Mouse (Mus musculus) limb, embryonic 13.5 days (tissue): Measurements from ENCODE around the gene Gpr18. TPM values are rescaled to one million over a fixed set of nuclear protein-coding genes. Genes with fewer than 3 reads are reported as not detected.

ENCODE experiments used
- ATAC-seq: fragments of 200-750 bp; cut with Nextera tagmentation; 2 replicates; pipeline ENCODE4 v1.8.0; 2017; ENCODE audit warnings: low read depth, moderate number of reproducible peaks, moderate TSS enrichment; ENCODE audit not compliant: low FRiP score
- H3K27ac ChIP-seq: fragments of 300-500 bp; sonication (generic); 2 replicates; pipeline ENCODE4 v1.5.1; 2015; ENCODE audit warnings: inconsistent platforms, mild to moderate bottlenecking, moderate library complexity
- H3K27me3 ChIP-seq: fragments of 300-500 bp; sonication (generic); 2 replicates; pipeline ENCODE4 v1.6.1; 2015; ENCODE audit warnings: mild to moderate bottlenecking, inconsistent platforms
- H3K36me3 ChIP-seq: fragments of 300-500 bp; sonication (generic); 2 replicates; pipeline ENCODE4 v1.6.1; 2015; ENCODE audit warnings: inconsistent platforms, mild to moderate bottlenecking, moderate library complexity
- H3K4me1 ChIP-seq: fragments of 300-500 bp; sonication (generic); 2 replicates; pipeline ENCODE4 v1.6.1; 2015; ENCODE audit warnings: inconsistent platforms
- H3K4me2 ChIP-seq: fragments of 300-500 bp; sonication (generic); replicated peaks from 2 replicates; pipeline ENCODE4 v1.6.1; 2015; ENCODE audit warnings: inconsistent platforms, mild to moderate bottlenecking, moderate library complexity
- H3K4me3 ChIP-seq: fragments of 300-500 bp; sonication (generic); 2 replicates; pipeline ENCODE4 v1.5.1; 2015; ENCODE audit warnings: moderate library complexity, mild to moderate bottlenecking, inconsistent platforms
- H3K9ac ChIP-seq: fragments of 300-500 bp; sonication (generic); 2 replicates; pipeline ENCODE4 v1.6.1; 2015; ENCODE audit warnings: mild to moderate bottlenecking, inconsistent platforms
- H3K9me3 ChIP-seq: fragments of 300-500 bp; sonication (generic); 2 replicates; pipeline ENCODE4 v1.6.1; 2016; ENCODE audit warnings: inconsistent platforms
- WGBS: fragments of 180-500 bp; shearing (Covaris S2); methylation state at CpG from one replicate; pipeline ENCODE4 v1.1.7; 2015; 5-methylcytosine and 5-hydroxymethylcytosine counted together
- polyA plus RNA-seq: library from polyadenylated mRNA; unstranded; fragments of >200 nt; fragmentation: Nextera tagmentation; extraction: Ambion mirVana; gene quantifications from 2 replicates; pipeline ENCODE4 v1.2.1, GENCODE M21; 2015

The Gpr18 gene
- polyA plus RNA-seq, 1 experiment from 2014 or later, result 0.37 TPM

DNA sequence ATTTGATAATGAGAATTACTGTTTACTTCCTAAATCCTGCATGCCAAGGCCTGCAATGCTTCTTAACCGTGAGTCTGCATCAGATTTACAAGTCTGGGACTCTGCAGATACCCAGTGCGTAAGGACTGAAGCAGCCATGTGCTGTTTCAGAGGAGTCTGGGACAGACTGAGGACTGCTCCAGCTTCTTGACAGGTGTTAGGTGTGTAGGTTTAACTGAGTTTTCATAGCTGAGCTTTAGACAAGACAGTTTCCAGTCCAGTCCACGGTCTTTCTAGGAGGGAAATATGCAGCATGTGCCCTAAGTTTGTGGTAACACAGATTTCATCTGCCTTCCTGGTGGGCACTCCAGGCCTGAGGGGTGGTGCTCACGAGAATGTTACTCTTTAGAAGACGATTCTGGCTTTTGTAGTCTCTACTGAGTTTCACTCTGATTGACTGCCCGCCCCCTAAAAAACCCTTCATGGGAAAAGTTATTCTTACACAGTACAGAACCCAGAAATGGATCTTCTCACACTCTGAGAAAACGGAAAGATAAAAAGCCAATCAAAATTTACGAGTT, 31.7 kb upstream of the Gpr18 start:
- H3K4me3 ChIP-seq, result no peak overlapping the region
- no peaks in the 10 kb centered on the region for H3K27me3 ChIP-seq
- H3K36me3 ChIP-seq, result no peaks in the 10 kb centered on the region
- no peak overlapping the region for H3K4me2 ChIP-seq
- H3K9me3 ChIP-seq, result 0 out of 2 replicates have a peak, but pooled peaks cover 3% of the 10 kb centered on the region
- peaks cover 7% of the 10 kb centered on the region; the same call in 1 of the 2 replicates for H3K4me1 ChIP-seq
- 46% methylated on average over 8 of the region's 8 CpGs for WGBS
- peak overlapping the region; percentile 22; the same call in 1 of the 2 replicates for H3K27ac ChIP-seq
- ATAC-seq, result no peak
- H3K9ac ChIP-seq, result no peak overlapping the region

DNA sequence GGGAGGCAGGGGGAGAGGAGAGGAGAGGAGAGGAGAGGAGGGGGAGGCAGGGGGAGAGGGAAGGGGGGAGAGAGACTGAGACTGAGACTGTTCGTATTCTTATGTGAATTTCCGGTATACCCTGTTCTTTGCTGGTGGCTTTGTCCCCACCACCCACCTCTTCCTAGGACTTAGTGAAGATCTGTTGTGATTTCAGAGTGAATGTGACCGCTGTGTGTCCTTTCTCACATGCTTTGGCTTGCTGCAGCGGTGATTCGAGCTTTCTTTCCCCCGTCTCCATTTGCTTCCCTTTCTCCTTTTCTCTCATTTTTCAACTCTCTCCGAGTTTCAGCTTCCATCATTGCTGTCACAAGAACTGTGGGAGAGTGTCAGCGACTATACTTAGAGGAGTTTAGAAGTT, 31.1 kb upstream of the Gpr18 start:
- no peak for ATAC-seq
- Histone ChIP-seq H3K27ac (peak overlapping the region; percentile 22; the same call in 1 of the 2 replicates), H3K4me1 (peaks cover 5% of the 10 kb centered on the region; the same call in 1 of the 2 replicates), H3K4me2 (no peak overlapping the region), H3K4me3 (no peak overlapping the region), H3K9me3 (0 out of 2 replicates have a peak, but pooled peaks cover 3% of the 10 kb centered on the region), H3K36me3 (no peaks in the 10 kb centered on the region), H3K9ac (no peak overlapping the region), H3K27me3 (no peaks in the 10 kb centered on the region)
- 68% methylated on average over 8 of the region's 8 CpGs for WGBS

DNA sequence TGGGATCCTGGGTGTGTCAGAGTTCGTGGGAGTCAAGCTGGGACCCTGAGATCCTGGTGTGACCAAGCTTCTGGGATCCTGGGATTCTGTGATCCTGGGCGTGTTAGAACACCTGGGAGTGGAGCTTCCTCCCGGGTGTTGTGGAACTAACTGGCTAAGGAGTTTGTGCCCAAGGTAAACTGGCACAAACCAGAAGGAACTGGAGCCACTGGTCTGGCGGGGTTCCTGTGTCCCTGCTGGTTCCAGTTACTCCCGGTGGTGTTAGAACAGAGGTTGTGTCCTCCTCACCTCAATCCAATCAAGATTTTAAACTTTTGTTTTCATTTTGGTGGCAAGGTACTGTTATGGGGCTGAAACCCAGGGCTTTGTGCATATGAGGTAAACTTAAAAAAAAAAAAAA, 30.6 kb upstream of the Gpr18 start:
- 73% methylated on average over 5 of the region's 5 CpGs for WGBS
- peaks cover 5% of the 10 kb centered on the region; the same call in 1 of the 2 replicates for H3K4me1 ChIP-seq
- no peak for ATAC-seq

DNA sequence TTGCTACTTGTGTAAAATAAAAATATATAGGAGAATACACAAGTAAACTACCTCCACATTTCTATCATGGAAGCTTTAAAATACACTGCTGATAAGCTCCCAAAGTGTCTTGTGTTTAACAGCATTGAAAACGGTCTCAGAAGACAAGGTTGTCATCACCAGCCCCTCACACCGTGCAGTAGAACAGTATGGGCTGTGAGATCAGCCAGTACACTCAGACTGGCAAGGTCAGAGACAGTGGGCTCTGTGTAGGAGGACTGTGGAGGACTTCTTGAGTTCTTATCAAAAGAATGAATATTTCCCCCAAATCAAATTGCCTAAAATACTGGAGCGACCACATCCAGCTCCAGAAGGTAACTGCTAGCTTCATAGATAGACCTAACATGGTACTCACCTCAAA, 24.0 kb upstream of the Gpr18 start:
- H3K36me3 ChIP-seq, result peaks cover 16% of the 10 kb centered on the region
- H3K4me3 ChIP-seq, result no peak overlapping the region
- no peak overlapping the region for H3K9ac ChIP-seq
- no peak overlapping the region for H3K4me2 ChIP-seq
- 92% methylated on average over 3 of the region's 3 CpGs for WGBS
- H3K9me3 ChIP-seq, result peaks cover 15% of the 10 kb centered on the region
- H3K27me3 ChIP-seq, result no peaks in the 10 kb centered on the region
- H3K4me1 ChIP-seq, result no peaks in the 10 kb centered on the region; the same call in 1 of the 2 replicates
- ATAC-seq, result no peak
- H3K27ac ChIP-seq, result no peak overlapping the region

More for the DNA sequence above, 30.6 kb upstream of the Gpr18 start:
- no peak overlapping the region for H3K9ac ChIP-seq
- no peak overlapping the region for H3K27ac ChIP-seq
- no peak overlapping the region for H3K4me3 ChIP-seq
- 0 out of 2 replicates have a peak, but pooled peaks cover 3% of the 10 kb centered on the region for H3K9me3 ChIP-seq
- H3K36me3 ChIP-seq, result no peaks in the 10 kb centered on the region
- H3K27me3 ChIP-seq, result no peaks in the 10 kb centered on the region
- no peak overlapping the region for H3K4me2 ChIP-seq

DNA sequence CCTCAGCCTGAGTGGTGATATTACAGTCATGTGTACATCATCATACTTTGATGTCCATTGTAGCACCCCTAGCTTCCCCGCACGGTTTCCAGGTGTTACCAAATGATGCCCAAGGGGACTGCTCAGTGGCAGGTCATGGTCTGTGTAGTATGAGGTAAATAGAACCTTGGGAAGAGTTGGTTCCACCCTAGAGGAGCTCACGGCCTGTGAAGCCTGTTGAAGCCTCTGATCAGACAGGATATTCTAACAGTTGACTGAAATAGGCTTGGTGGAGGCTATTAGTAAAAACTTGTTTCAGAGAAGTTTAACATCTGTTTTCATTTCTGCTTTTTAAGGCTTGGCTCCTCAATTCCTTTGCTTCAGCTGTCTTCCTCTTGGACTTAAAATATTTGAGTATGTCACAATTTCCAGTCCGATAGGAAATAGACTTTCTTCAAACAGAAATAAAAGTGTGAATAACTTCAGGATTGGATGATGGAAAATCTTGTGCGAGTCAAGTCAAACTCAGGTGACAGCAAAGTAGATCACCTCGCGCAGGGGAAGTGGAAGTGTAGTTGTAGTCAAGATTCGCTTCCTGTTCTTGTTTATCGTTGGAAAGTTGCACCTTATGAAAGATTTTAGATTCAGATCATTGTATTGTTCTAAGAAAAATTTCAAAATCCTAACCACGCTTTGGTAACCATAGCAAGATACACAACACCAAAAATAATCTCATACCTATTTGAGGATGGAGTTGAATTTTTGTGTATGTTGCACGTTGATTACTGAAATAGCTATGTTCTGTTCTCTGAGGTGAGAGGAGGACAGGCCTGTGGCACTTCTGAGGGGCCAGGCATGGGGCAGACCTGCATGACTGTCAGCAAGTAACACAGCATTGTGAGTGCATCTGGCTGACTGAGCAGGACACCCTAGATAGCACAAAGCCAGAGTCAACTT, 22.9 kb upstream of the Gpr18 start:
- Histone ChIP-seq H3K27ac (no peak overlapping the region; the same call in 1 of the 2 replicates), H3K9ac (no peak overlapping the region), H3K27me3 (no peaks in the 10 kb centered on the region), H3K9me3 (peaks cover 12% of the 10 kb centered on the region), H3K36me3 (peaks cover 27% of the 10 kb centered on the region), H3K4me2 (no peak overlapping the region), H3K4me3 (no peak overlapping the region), H3K4me1 (no peaks in the 10 kb centered on the region; the same call in 1 of the 2 replicates)
- 83% methylated on average over 11 of the region's 11 CpGs for WGBS
- no peak for ATAC-seq

DNA sequence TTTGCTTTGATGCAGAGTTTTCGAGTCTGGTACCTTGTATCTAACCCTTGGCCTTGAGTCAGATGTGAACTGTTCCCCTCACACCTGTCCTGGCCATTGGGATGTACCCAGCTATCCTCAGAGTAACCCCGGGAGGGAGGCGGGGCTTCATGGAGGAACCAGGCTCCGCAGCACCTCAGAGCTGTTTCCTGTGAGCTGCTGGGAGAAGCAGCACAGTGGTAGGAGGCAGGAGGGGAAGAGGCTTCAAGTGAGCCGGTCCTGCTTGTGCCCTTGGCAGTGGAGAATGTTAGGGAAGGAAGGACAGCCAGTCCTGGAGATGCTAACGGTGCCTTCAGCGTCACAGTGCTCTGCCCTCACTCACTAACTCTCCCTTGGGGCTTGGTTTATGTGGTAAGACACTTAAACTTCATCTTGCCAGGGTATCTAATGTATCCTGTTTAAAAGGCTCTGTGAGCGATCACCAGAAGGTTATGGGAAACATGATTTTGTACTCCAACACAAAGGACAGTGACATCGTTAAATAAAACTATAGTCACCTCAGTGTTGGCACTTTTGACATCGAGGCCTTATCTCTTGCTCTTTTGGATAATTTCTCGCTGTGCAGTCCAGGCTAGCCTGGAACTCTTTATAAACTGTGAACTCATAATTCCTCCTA, 22.1 kb upstream of the Gpr18 start:
- WGBS, result 79% methylated on average over 11 of the region's 11 CpGs
- no peak for ATAC-seq
- no peak overlapping the region; the same call in 1 of the 2 replicates for H3K27ac ChIP-seq

DNA sequence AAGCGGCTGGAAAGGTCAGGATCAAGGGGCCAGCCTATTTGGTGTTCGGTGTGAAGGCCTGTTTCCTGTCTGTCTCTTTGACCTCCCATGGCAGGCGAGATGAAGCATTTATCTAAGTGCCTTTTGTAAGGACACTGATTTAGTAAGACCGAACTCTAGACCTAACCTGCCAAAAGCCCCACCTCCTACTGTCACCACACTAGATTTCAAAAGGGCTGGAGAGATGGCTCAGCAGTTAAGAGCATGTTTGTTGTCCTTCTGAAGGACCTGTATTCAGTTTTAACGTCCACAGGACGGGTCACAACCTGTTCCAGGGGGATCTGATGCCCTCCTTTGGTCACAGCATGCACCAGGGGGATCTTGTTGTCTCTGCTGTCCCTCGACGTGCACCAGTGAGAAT, 21.3 kb upstream of the Gpr18 start:
- Histone ChIP-seq H3K27ac (no peak overlapping the region), H3K4me1 (no peaks in the 10 kb centered on the region; the same call in 1 of the 2 replicates), H3K36me3 (peaks cover 29% of the 10 kb centered on the region), H3K9me3 (peaks cover 12% of the 10 kb centered on the region), H3K27me3 (no peaks in the 10 kb centered on the region), H3K9ac (no peak overlapping the region), H3K4me3 (no peak overlapping the region), H3K4me2 (no peak overlapping the region)
- 82% methylated on average over 8 of the region's 8 CpGs for WGBS
- ATAC-seq, result no peak

More for the DNA sequence above, 22.1 kb upstream of the Gpr18 start:
- Histone ChIP-seq H3K27me3 (no peaks in the 10 kb centered on the region), H3K9me3 (peaks cover 12% of the 10 kb centered on the region), H3K4me1 (no peaks in the 10 kb centered on the region; the same call in 1 of the 2 replicates), H3K9ac (no peak overlapping the region), H3K36me3 (peaks cover 29% of the 10 kb centered on the region), H3K4me3 (no peak overlapping the region), H3K4me2 (no peak overlapping the region)

DNA sequence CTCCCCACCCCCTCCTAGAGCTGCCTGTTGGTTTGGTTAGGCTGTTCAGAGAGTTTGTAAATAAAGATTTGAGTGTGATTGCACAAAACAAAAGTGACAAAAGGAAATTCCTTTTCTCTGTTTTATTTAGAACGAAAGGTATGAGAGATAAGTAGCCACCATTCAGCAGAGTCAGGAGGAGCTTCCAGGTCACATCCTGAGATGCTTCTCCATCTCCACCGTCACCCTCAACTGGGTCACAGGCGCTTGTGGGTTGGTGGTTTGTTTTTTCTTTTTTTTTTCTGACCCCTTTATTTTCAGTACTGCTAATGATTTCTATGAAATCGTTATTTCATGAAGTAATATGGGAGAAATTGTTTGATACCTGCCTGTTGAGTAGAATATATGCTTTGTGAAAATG, 20.8 kb upstream of the Gpr18 start:
- no peak overlapping the region for H3K4me3 ChIP-seq
- H3K27me3 ChIP-seq, result no peaks in the 10 kb centered on the region
- H3K9ac ChIP-seq, result no peak overlapping the region
- H3K27ac ChIP-seq, result no peak overlapping the region
- H3K4me2 ChIP-seq, result no peak overlapping the region
- H3K9me3 ChIP-seq, result peaks cover 12% of the 10 kb centered on the region
- WGBS, result 96% methylated on average over 4 of the region's 4 CpGs
- ATAC-seq, result no peak
- H3K36me3 ChIP-seq, result peaks cover 29% of the 10 kb centered on the region
- H3K4me1 ChIP-seq, result no peaks in the 10 kb centered on the region; the same call in 1 of the 2 replicates

DNA sequence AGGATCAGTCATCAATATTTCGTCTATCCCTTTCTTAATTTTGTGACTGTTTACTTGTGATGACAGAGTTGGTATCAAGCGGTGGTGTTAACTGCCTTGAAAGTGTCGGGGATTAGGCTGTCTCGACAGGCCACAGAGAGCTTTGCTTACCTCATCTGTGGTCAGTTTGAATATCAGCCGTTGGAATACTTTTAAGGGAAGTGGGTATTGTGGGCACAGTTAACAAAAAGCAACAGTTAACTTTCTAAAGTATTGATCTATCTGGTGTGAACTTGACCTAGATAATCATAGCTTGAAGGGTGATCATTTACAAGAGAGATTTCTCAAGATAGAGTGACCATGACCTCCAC, 19.0 kb upstream of the Gpr18 start:
- H3K27ac ChIP-seq, result no peak overlapping the region
- no peak overlapping the region for H3K9ac ChIP-seq
- ATAC-seq, result no peak
- H3K4me2 ChIP-seq, result no peak overlapping the region
- H3K4me3 ChIP-seq, result no peak overlapping the region
- peaks cover 12% of the 10 kb centered on the region for H3K9me3 ChIP-seq
- 87% methylated on average over 5 of the region's 5 CpGs for WGBS
- H3K27me3 ChIP-seq, result no peaks in the 10 kb centered on the region
- H3K4me1 ChIP-seq, result no peaks in the 10 kb centered on the region; the same call in 1 of the 2 replicates
- H3K36me3 ChIP-seq, result peaks cover 29% of the 10 kb centered on the region

DNA sequence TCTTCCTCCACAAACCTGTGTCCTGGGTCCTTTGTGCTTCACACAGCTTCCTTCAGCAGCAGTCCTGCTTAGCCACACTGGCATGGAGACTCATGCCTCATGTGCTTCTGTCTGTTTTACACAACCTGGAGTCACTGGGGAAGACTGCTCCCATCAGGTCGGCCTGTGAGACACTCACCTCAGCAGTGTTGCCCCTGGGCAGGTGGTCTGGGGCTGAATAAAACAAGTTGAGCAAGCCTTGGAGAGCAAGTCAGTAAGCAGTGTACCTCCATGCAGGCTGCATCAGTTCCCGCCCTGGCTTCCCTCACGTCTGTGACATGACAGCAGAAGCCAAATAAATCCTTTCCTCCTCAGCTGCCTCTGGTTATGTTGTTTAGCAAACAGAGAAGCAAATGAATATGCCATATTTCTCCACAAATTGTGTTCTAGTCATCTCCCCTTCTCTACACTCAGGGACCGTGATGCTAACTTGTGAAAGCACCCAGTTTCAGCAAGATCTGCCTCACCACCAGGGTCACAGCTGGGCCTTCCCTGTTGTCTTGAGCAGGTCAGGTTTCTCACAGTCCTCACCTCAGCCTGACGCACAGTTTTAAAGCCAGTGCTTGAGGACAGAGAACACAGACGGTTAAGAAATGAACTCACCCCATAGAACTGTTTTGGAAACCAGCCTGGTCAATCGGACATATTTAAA, 18.5 kb upstream of the Gpr18 start:
- no peak for ATAC-seq
- no peak overlapping the region for H3K4me2 ChIP-seq
- no peak overlapping the region for H3K27ac ChIP-seq
- H3K9me3 ChIP-seq, result peaks cover 12% of the 10 kb centered on the region
- no peaks in the 10 kb centered on the region for H3K27me3 ChIP-seq
- H3K4me3 ChIP-seq, result no peak overlapping the region
- WGBS, result 87% methylated on average over 7 of the region's 7 CpGs
- H3K9ac ChIP-seq, result no peak overlapping the region
- H3K36me3 ChIP-seq, result peaks cover 29% of the 10 kb centered on the region
- no peaks in the 10 kb centered on the region; the same call in 1 of the 2 replicates for H3K4me1 ChIP-seq

DNA sequence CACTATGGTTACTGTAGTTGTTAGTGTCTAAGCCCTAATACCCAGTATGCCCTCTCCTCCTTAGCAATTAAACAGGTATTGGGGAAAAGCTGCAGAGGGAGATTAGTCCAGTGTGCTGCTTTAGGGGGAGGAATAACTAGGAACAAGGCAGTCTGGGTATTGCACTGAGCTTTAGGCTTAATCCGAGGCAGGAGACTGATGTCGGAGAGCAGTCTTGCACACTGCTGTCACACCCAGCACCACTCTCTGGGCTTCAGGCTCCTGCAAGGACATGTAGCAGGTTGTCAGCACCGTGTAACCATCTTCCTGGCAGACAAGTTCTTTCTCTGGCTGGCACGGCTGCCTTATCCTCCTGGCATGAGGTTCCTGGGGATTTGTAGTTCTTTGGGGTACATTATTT, 16.6 kb upstream of the Gpr18 start:
- WGBS, result 80% methylated on average over 4 of the region's 4 CpGs
- peaks cover 29% of the 10 kb centered on the region for H3K36me3 ChIP-seq
- H3K4me2 ChIP-seq, result no peak overlapping the region

More for the DNA sequence above, 16.6 kb upstream of the Gpr18 start:
- ATAC-seq, result no peak
- Histone ChIP-seq H3K4me1 (no peaks in the 10 kb centered on the region), H3K27ac (no peak overlapping the region), H3K9ac (no peak overlapping the region), H3K27me3 (no peaks in the 10 kb centered on the region), H3K9me3 (peaks cover 12% of the 10 kb centered on the region), H3K4me3 (no peak overlapping the region)
